Mouse (Mus musculus) liver, embryonic 15.5 days (tissue): ENCODE data around the gene Gm19345. TPM values are rescaled to one million over a fixed set of nuclear protein-coding genes. Genes with fewer than 3 reads are reported as not detected.

Experiments used
- ATAC-seq: fragments of 200-750 bp; cut with Nextera tagmentation; 2 replicates; pipeline ENCODE4 v1.8.0; 2017; ENCODE audit warnings: moderate number of reproducible peaks, mild to moderate bottlenecking, moderate library complexity; ENCODE audit not compliant: insufficient read depth
- H3K27ac ChIP-seq: fragments of 300-500 bp; sonication (generic); replicated peaks from 2 replicates; pipeline ENCODE4 v1.5.1; 2015; ENCODE audit warnings: mild to moderate bottlenecking, inconsistent platforms
- H3K27me3 ChIP-seq: fragments of 300-500 bp; sonication (generic); 2 replicates; pipeline ENCODE4 v1.6.1; 2015; ENCODE audit warnings: mild to moderate bottlenecking, inconsistent platforms
- H3K36me3 ChIP-seq: fragments of 300-500 bp; sonication (generic); replicated peaks from 2 replicates; pipeline ENCODE4 v1.6.1; 2015; ENCODE audit warnings: moderate library complexity, mild to moderate bottlenecking, inconsistent platforms
- H3K4me1 ChIP-seq: fragments of 300-500 bp; sonication (generic); replicated peaks from 2 replicates; pipeline ENCODE4 v1.6.1; 2015; ENCODE audit warnings: inconsistent platforms
- H3K4me2 ChIP-seq: fragments of 300-500 bp; sonication (generic); 2 replicates; pipeline ENCODE4 v1.6.1; 2015; ENCODE audit warnings: moderate library complexity, mild to moderate bottlenecking, inconsistent platforms
- H3K4me3 ChIP-seq: fragments of 300-500 bp; sonication (generic); replicated peaks from 2 replicates; pipeline ENCODE4 v1.5.1; 2015; ENCODE audit warnings: mild to moderate bottlenecking, inconsistent platforms
- H3K9ac ChIP-seq: fragments of 300-500 bp; sonication (generic); 2 replicates; pipeline ENCODE4 v1.6.1; 2015; ENCODE audit warnings: moderate library complexity, mild to moderate bottlenecking, inconsistent platforms
- H3K9me3 ChIP-seq: fragments of 300-500 bp; sonication (generic); replicated peaks from 2 replicates; pipeline ENCODE4 v1.6.1; 2016; ENCODE audit warnings: inconsistent platforms
- WGBS: fragments of 180-500 bp; shearing (Covaris S2); methylation state at CpG from one replicate; pipeline ENCODE4 v1.1.7; 2015; ENCODE audit warnings: mixed read lengths; ENCODE audit not compliant: insufficient replicate concordance; 5-methylcytosine and 5-hydroxymethylcytosine counted together
- polyA plus RNA-seq: library from polyadenylated mRNA; unstranded; fragments of >200 nt; fragmentation: Nextera tagmentation; extraction: Ambion mirVana; gene quantifications from 2 replicates; pipeline ENCODE4 v1.2.1, GENCODE M21; 2015

Gm19345 gene
- polyA plus RNA-seq, 1 experiment from 2014 or later, result not detected

DNA sequence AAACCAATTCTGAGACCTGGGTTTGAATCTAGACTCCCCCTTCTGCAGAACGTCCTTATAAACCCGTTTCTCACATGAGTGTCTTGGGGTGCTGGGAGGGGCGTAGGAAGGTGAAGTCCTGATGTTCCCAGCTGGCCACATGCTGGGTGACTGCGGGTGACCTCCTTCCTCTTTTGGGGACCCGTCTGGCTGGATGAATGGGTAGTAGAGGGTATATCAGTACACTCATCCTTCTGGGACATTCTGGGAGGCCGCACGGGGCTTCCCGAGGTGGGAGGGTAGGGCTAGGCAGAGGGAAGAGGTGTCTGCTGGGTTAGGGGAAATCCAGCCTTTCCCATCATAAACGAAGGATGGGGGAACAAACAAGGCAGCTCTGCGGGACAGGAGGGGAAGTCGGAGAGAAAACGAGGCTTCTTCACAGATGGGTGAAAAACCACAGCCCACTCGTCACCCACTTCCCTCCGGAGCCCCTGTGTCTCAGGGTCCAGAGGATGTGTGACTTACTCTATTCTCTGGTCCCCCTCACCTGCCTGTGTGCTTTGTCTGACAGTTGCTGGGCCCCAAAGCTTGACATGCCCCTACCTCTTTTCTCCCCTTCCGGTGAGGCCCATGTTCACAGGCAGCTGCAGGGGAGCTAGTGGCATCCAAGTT lies 7.2 kb upstream of the Gm19345 start:
- H3K9me3 ChIP-seq, result no peaks in the 10 kb centered on the region
- no peak overlapping the region for H3K27ac ChIP-seq
- 23% methylated on average over 15 of the region's 15 CpGs for WGBS
- peaks cover 21% of the 10 kb centered on the region for H3K4me1 ChIP-seq
- no peaks in the 10 kb centered on the region for H3K27me3 ChIP-seq
- no peak for ATAC-seq
- no peaks in the 10 kb centered on the region for H3K36me3 ChIP-seq
- H3K4me2 ChIP-seq, result peak overlapping the region; percentile 18; the same call in 1 of the 2 replicates
- H3K9ac ChIP-seq, result no peak overlapping the region
- no peak overlapping the region for H3K4me3 ChIP-seq

DNA sequence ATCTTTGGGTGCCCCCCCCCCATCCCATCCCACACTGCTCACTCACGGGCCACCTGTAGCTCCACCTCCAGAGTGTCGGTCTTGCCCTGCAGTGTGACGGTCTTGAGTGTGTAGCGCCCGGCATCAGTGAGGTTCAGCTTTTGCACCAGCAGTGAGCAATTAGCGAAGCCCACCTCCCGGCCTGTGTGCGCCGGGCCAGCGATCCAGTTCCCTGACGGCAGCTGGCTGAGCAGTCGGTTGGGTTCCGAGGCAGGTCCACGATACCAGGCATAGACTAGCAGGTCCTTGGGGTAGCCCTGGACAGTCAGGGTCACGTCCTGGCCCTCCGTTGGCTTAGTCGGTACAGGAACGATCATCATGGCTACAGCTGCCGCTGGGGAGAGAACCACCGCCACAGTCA lies 1.7 kb downstream of the Gm19345 start:
- 72% methylated on average over 20 of the region's 20 CpGs for WGBS
- ATAC-seq, result no peak; the same call in 1 of the 2 replicates

DNA sequence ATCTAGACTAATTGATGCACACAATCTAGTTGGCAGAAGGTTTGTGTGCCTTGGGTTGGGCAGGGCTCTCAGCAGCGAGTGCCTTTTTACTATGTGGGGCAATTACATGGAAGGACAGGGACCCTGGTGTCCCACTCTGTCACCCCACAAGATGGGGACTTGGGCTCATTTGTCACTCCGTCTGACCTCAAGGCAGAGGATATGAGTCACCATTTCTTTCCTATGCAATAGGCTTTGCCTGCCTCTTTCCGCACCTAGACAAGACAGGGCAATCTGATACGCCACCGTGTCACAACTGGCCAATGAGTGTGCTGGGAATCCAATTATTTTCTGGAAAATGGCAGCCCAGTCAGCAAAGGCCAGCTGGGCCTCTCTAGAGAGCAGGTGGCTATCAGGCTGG lies 3.9 kb downstream of the Gm19345 start:
- Histone ChIP-seq H3K9ac (no peak overlapping the region), H3K4me3 (no peak overlapping the region), H3K9me3 (no peaks in the 10 kb centered on the region), H3K27me3 (peaks cover 22% of the 10 kb centered on the region), H3K4me2 (no peak overlapping the region), H3K4me1 (no peaks in the 10 kb centered on the region), H3K27ac (no peak overlapping the region), H3K36me3 (no peaks in the 10 kb centered on the region)
- 52% methylated on average over 5 of the region's 5 CpGs for WGBS
- ATAC-seq, result no peak

More for the DNA sequence above, 1.7 kb downstream of the Gm19345 start:
- Histone ChIP-seq H3K4me1 (no peaks in the 10 kb centered on the region), H3K27ac (no peak overlapping the region), H3K36me3 (no peaks in the 10 kb centered on the region), H3K4me3 (no peak overlapping the region), H3K9me3 (no peaks in the 10 kb centered on the region), H3K27me3 (peaks cover 26% of the 10 kb centered on the region), H3K9ac (no peak overlapping the region), H3K4me2 (no peak overlapping the region)

DNA sequence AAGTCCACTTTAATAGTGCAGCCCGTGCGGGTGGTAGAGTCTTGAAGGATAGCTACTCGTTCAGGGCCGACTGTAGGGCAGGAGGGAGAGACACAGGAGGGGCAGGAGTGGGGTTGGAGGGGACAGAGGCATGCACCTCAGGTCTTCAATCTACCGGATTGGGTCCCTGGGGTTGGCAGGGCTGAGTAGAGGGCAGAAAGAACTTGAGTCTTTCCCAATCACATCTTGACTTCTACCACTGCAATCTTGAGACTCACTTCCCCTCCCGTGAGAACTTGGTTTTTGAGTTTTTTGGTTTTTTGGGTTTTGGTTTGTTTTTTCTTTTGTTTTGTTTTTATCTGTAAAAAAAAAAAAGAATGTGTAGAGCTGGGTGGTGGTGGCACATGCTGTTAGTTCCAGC lies 4.5 kb downstream of the Gm19345 start:
- Histone ChIP-seq H3K4me1 (no peaks in the 10 kb centered on the region), H3K36me3 (no peaks in the 10 kb centered on the region), H3K27me3 (peaks cover 19% of the 10 kb centered on the region), H3K9ac (no peak overlapping the region), H3K27ac (no peak overlapping the region), H3K9me3 (no peaks in the 10 kb centered on the region), H3K4me3 (no peak overlapping the region), H3K4me2 (no peak overlapping the region)
- 58% methylated on average over 6 of the region's 6 CpGs for WGBS
- ATAC-seq, result no peak

DNA sequence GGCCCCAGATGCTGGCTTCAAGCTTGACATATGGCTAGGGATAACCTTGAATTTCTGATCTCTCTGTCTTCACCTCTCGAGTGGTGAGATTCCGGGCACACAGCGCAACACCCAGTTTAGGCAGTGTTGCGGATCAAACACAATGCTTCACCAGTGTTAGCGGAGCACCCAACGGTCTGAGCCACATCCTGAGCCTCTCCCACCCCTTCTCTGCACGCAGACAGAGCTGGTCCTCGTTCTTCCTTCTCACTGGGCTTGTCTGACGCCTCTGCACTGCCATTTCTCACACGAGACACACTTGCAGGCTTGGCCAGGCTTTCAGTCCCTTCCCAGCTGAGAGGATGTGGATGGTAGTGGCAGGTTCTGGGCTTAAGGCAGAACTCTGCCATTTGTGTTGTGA lies 7.9 kb downstream of the Gm19345 start:
- ATAC-seq, result no peak
- 53% methylated on average over 10 of the region's 10 CpGs for WGBS
- Histone ChIP-seq H3K4me3 (no peak overlapping the region), H3K4me1 (no peaks in the 10 kb centered on the region), H3K27me3 (no peaks in the 10 kb centered on the region), H3K9ac (no peak overlapping the region), H3K36me3 (no peaks in the 10 kb centered on the region), H3K9me3 (no peaks in the 10 kb centered on the region), H3K4me2 (no peak overlapping the region), H3K27ac (no peak overlapping the region)

DNA sequence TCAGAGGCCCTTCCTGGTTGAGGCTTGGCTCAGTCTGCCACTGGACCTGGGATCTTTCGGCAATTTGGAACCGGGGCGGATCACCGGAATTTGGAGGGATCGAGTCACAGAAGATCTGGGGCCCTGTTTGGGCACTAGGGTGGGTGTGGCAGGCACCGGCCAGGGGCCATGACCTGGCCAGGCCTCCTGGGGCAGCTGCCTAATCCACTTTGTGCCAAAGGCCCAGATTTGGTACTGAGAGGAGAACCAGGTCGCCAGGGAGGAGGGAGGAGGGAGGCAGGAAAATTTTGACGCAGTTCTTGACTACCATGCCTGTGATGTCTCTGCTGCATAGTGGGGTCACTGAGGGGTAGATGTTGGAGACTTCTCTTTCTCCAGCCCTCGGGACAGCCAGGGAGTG lies 9.4 kb downstream of the Gm19345 start, which contains the start of gene Ceacam16:
Gene Ceacam16 (minus strand): TSS at position 101 of the 400 bp plus-strand sequence.
- peaks cover 2% of the 10 kb centered on the region for H3K4me1 ChIP-seq
- no peak within 1 kb of the TSS for H3K4me2 ChIP-seq
- no peaks in the 10 kb centered on the region for H3K27me3 ChIP-seq
- no peak for ATAC-seq
- H3K4me3 ChIP-seq, result no peak within 1 kb of the TSS
- WGBS, result 62% methylated on average over 9 of the region's 9 CpGs
- H3K9ac ChIP-seq, result no peak within 1 kb of the TSS
- H3K36me3 ChIP-seq, result no peaks in the 10 kb centered on the region
- H3K27ac ChIP-seq, result no peak within 1 kb of the TSS
- H3K9me3 ChIP-seq, result no peaks in the 10 kb centered on the region

DNA sequence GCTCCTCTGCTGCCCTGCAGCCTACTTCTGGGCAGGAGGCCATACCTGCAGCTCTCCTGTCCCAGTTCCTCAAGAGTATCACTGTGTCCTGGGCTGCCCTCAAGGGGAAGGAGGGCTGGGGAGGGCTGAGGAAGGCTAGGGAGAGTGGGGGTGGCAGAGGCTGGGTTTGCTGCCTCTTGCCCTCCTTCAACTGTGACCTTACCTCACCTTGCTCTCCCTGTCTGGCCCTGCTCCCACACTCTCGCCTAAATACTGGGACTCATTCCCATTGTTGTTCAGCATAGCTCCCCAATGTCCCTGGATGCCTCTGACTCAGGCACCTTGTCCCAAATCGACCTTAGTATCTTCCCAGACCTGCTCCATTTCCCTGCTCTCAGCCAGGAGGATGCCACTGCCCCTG lies 12.4 kb downstream of the Gm19345 start:
- Histone ChIP-seq H3K27ac (no peak overlapping the region), H3K4me2 (no peak overlapping the region), H3K9ac (no peak overlapping the region), H3K4me1 (peaks cover 5% of the 10 kb centered on the region), H3K4me3 (no peak overlapping the region), H3K36me3 (no peaks in the 10 kb centered on the region), H3K9me3 (no peaks in the 10 kb centered on the region), H3K27me3 (no peaks in the 10 kb centered on the region)
- WGBS, result 32% methylated on average over 2 of the region's 2 CpGs
- no peak for ATAC-seq

DNA sequence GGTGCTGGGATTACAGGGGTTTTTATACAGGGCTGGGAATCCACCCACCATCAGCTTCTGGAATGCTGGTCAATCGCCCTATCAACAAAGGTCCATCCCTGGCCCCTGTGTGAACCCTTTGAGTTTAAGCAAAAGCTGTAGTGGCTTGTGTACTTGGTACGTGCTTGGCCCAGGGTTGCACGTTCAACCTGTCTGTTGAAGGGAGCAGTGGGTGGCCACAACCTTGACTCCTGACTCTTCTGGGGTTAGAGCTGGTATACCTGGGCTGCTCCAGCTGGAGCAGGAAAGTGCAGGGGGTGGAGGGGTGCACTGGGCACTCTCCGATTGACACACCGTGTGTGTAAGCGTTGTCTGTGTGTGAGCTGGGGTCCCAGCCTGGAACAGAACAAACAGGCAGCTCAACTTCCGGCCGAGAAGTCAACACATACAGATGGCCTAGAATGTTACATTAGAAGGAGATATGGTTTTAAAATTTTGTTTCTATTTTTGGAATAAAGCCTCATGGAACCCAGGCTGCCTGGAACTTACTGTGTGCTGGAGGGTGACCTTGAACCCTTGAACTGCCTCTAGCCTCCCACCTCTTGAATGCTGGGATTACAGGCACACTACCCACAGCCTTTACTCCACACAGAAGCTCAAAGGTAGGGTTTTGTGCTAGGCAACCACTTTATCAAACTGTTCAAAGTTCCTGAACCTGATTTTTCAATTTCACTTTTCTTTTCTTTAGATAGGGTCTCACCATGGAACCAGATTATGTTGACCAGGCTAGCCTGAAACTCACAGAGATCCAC lies 13.6 kb downstream of the Gm19345 start:
- Histone ChIP-seq H3K9me3 (no peaks in the 10 kb centered on the region), H3K36me3 (no peaks in the 10 kb centered on the region), H3K9ac (no peak overlapping the region), H3K27ac (peak overlapping the region; percentile 39; the same call in 1 of the 2 replicates), H3K4me3 (no peak overlapping the region), H3K27me3 (no peaks in the 10 kb centered on the region), H3K4me2 (no peak overlapping the region), H3K4me1 (peaks cover 5% of the 10 kb centered on the region)
- 60% methylated on average over 8 of the region's 8 CpGs for WGBS
- ATAC-seq, result peak; percentile 85

DNA sequence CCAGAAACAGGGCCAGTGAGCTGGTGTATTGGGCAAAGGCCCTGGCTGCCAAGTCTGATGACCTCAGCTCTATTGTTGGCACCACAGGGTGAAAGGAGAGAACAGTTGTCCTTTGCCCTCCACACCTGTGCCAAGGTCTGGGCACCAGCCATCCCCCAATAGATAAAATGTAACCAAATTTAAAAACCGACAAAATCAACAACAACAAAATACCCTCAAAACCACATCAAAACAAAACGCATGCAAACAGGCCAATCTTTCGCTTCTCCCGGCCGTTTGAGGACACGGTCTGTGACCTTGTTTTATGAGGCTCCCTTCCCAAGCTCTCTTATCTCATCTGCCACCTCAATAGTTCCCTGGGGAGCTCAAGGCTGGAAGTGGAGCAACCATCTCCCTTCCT lies 14.7 kb downstream of the Gm19345 start:
- 59% methylated on average over 6 of the region's 6 CpGs for WGBS
- no peaks in the 10 kb centered on the region for H3K9me3 ChIP-seq
- H3K4me2 ChIP-seq, result no peak overlapping the region
- H3K9ac ChIP-seq, result no peak overlapping the region
- H3K27ac ChIP-seq, result 0 out of 2 replicates have a peak overlapping the region, but pooled peaks have one; percentile 39
- no peak for ATAC-seq
- no peak overlapping the region for H3K4me3 ChIP-seq
- H3K4me1 ChIP-seq, result peaks cover 7% of the 10 kb centered on the region
- no peaks in the 10 kb centered on the region for H3K36me3 ChIP-seq
- no peaks in the 10 kb centered on the region for H3K27me3 ChIP-seq

DNA sequence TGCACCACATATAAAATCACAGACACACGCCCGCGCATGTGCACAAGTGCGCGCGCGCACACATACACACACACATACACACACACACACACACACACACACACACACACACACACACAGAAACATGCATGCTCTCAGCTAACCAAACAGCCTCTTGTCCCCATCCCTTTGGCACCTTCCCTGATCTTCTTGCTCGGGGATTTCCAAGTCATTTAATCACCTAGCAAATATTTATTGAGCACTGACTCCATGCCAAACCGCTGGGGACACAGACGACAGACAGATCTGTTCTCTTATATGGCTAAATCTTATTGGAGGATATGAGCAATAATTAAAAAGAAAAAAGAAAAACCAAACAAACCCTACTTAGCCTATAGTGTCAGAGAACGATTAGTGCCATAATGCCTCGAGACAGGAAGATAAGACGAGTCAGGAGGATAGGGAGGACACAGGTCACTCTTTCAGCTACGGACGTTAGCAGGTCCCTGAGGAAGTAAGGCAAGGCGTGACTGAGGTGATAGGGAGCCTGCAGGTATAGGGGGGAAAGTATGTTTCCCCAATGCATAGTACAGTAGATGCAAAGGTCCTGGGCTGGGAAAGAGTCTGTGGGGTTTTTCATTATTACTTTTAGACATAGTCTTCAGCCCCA lies 16.1 kb downstream of the Gm19345 start:
- no peak overlapping the region for H3K4me3 ChIP-seq
- no peaks in the 10 kb centered on the region for H3K36me3 ChIP-seq
- H3K27me3 ChIP-seq, result no peaks in the 10 kb centered on the region
- WGBS, result 76% methylated on average over 16 of the region's 16 CpGs
- no peak overlapping the region for H3K27ac ChIP-seq
- no peaks in the 10 kb centered on the region for H3K9me3 ChIP-seq
- H3K4me2 ChIP-seq, result no peak overlapping the region
- peaks cover 14% of the 10 kb centered on the region for H3K4me1 ChIP-seq
- ATAC-seq, result no peak
- H3K9ac ChIP-seq, result no peak overlapping the region

DNA sequence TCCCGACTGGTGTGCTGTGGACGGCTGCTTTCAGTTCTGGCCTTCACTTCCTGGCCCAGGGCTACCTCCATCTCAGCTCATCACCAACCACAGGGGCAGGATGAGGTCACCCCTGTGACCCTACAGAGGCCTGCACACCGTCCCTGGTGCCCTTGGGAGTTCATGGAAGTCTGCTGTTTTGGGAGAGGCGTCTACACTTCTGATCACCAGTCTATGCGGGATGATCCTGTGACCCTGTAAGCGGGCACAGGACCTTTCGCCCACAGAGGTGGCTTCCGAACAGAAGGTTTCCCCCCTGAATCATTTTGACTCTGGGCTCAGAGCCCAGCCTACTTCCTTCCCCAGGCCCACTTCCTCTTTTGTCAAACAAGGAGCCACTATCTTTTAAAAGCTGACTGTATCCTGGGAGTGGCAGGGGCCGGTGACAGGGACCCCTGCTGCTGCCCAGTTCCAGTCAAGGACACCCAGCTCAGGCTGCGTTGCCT lies 19.4 kb downstream of the Gm19345 start:
- H3K4me2 ChIP-seq, result no peak overlapping the region
- no peak overlapping the region for H3K4me3 ChIP-seq
- peak overlapping the region; percentile 53 for H3K27ac ChIP-seq
- peaks cover 12% of the 10 kb centered on the region for H3K4me1 ChIP-seq
- no peaks in the 10 kb centered on the region for H3K27me3 ChIP-seq
- no peaks in the 10 kb centered on the region for H3K36me3 ChIP-seq
- H3K9ac ChIP-seq, result no peak overlapping the region
- H3K9me3 ChIP-seq, result no peaks in the 10 kb centered on the region
- 11% methylated on average over 10 of the region's 10 CpGs for WGBS
- no peak for ATAC-seq
